Mouse (Mus musculus): ENCODE measurements around the gene Pin1rt1. TPM values are rescaled to one million over a fixed set of nuclear protein-coding genes. Genes with fewer than 3 reads are reported as not detected.

Gene Pin1rt1
- not detected in 2 replicates for polyA plus RNA-seq (2012; rRNA removed)

DNA sequence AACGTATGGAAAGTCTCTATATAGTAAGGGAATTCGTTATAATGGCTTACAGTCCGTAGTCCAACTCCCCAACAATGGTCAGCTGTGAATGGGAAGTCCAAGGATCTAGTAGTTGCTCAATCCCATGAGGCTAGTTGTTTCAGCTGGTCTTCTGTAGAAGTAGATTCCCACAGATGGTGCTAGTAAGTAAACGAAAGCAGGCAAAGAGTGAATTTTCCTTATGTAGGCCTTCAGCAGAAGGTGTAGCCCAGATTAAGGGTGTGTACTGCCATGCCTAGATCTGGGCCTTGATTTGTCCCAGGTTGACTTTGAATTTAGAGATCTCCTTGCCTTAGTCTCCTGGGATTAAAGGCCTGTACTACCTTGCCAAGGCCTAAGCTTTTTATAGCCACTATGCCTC lies at the start of gene Pin1rt1:
Pin1rt1 (minus strand) TSS at position 101 of the 400 bp plus-strand sequence.

DNA sequence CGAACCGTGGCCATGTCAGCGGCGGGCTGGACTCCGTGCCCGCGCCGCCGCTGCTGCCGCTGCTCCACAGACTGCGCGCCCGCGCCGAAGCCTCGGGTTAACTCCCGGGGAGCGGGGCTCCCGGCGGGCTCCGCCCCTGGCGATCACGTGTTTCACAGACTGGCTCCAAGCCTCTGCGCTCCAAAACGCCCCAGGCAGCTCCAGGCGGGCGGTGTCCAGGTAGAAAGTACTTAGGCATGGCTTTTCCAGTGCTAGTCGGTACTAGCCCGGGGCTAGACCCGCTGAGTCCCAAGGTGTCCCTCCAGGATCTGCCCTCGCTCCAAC lies 26.5 kb upstream of the Pin1rt1 start, which contains the start of gene Depdc7:
Depdc7 (minus strand) TSS at position 138 of the 324 bp plus-strand sequence.

DNA sequence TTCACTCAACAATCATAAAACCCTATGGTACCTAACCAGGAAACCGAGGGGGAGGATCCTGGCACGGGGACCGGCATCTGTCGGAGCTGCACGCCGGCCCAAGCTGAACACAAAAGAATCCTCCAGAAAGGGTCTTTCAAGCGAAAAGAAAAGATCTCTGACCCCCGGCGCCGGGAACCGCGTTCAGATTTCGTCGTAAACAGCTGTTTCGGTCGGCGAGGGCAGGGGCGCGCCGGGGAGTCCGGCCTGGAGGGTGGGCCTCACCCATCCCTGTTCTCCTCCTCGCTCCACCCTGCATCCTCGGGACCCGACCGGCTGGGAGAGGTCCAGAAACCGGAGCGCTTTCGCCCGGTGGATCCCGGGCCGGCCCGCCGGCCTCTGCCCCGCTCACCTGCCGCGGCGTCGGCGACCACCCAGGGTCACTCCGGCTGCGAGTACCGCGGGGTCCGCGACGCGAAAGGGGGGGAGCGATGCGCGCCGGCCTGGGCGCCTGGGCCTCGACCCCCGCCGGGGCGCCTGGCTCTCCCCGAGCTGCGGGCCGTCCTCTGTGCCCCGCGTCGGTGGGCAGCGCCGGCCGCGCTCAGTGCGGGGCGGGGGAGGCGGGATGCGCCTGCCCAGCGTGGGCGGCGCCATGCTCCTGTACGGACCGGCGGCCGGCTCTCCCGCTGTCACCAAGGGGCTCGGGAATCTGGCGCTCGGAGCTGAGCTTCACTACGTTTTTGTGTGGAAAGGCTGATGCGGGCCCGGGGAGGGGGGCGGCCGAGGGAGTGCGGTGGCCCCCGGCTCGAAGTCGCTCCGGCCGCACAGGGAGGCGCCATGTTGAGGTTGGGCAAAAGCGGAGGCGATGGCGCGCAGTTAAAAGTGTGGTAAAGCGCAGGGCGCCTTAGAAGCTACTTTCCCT lies 4.3 kb downstream of the Pin1rt1 start, which contains the start of gene Tcp11l1:
Tcp11l1 (minus strand) TSS at position 585 of the 901 bp plus-strand sequence.

Other genes starting within 250 kb of the Pin1rt1 start
- 9.8 and 21.4 TPM in 2 replicates for gene Hipk3, start 221.9 kb downstream of the Pin1rt1 start, polyA plus RNA-seq (2012; rRNA removed)
- gene Cstf3, start 125.9 kb downstream of the Pin1rt1 start, polyA plus RNA-seq (2012; rRNA removed) = 52.8 and 69.8 TPM in 2 replicates
- gene Tcp11l1, start 4.2 kb downstream of the Pin1rt1 start, polyA plus RNA-seq (2012; rRNA removed) = 27.2 and 30.1 TPM in 2 replicates
- 1.8 and 2.7 TPM in 2 replicates for gene Depdc7, start 26.5 kb upstream of the Pin1rt1 start, polyA plus RNA-seq (2012; rRNA removed)
- 11.6 and 24.1 TPM in 2 replicates for gene Qser1, start 100.4 kb upstream of the Pin1rt1 start, polyA plus RNA-seq (2012; rRNA removed)
- 0.32 and 0.88 TPM in 2 replicates for gene Prrg4, start 133.5 kb upstream of the Pin1rt1 start, polyA plus RNA-seq (2012; rRNA removed)
- gene Ccdc73, start 151.4 kb upstream of the Pin1rt1 start, polyA plus RNA-seq (2012; rRNA removed) = 3.7 and 7.3 TPM in 2 replicates